Mouse (Mus musculus): ENCODE results near the gene Nav1.
"Not testable (repeated sequence)": the region's sequence is repeated elsewhere in the genome, so short reads cannot be mapped to it uniquely, and the experiment has no call there.

Nav1 gene

DNA sequence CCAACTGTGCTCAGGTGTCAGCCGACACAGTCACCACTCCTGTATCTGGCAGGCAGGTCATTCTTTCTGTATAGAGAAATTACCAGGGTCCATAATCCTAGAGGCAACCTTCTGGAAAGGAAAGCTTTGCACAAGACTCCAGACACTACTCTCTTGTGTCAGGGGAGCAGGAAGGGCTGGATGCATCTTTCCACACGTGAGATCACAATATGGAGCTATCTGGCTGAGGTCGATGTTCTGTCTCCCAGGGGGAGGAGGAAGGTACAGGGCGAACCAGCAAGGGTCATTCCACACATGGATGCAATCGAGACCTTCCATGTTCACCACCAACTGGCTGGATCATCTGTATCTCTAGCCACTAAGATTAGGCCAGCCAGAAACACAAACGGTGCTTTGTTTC, 113.2 kb downstream of the Nav1 start:
- no peak for DNase-seq (ENCODE audit: extremely low spot score, low read depth, low spot score)

GRCm38 (mm10) chr1:135492406-135492805, 114.7 kb downstream of the Nav1 start:
- DNase-seq (ENCODE audit: extremely low spot score, low read depth, low spot score): no peak

- DNase-seq (ENCODE audit: extremely low spot score, low read depth, low spot score): no peak
Measured at GRCm38 (mm10) chr1:135490931-135491666, 116.0 kb downstream of the Nav1 start.

DNA sequence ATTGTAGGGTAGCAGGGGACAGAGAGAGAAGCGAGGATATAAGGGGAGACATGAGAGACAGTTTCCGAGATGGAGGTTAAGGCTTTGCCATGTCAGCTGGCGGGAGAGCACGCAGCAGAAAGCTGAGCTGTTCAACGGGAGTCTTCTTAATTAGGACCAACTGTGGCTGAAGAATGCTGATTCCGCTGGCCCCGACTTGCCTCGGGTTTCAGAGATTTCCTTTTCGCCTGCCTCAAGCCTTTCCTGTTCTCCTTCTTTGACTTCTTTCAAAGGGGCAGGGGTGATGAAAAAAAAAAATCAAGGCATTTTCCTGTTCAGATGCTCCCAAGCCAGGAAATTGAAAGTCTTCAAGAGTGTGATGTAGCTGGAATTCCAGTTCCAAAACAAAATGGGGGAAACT, 118.2 kb downstream of the Nav1 start:
- DNase-seq (ENCODE audit: extremely low spot score, low read depth, low spot score): peak; percentile 37

- DNase-seq (ENCODE audit: extremely low spot score, low read depth, low spot score): no peak
Measured at GRCm38 (mm10) chr1:135485179-135485578, 121.9 kb downstream of the Nav1 start.

DNA sequence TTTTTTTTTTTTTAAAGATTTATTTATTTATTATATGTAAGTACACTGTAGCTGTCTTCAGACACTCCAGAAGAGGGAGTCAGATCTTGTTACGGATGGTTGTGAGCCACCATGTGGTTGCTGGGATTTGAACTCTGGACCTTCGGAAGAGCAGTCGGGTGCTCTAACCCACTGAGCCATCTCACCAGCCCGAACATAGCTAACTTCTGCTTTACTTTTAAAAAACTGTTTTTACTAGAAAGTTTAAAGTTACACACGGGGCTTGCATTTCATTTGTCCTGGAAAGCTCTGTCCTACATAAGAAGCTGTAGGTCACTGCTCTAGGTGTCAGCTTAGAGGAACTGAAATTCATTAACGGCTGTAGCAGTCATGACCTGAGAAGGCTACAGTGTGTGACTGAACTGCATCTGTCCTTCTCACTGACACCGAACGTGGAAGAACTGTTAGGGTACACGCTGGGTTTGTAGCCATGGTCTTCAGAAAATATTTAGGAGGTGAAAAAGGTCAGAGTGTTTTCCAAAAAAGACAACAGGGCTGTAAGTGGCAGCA, 122.5 kb downstream of the Nav1 start:
- DNase-seq (ENCODE audit: extremely low spot score, low read depth, low spot score): not testable (repeated sequence)

- DNase-seq (ENCODE audit: extremely low spot score, low read depth, low spot score): no peak
Measured at GRCm38 (mm10) chr1:135483971-135484370, 123.1 kb downstream of the Nav1 start.

DNA sequence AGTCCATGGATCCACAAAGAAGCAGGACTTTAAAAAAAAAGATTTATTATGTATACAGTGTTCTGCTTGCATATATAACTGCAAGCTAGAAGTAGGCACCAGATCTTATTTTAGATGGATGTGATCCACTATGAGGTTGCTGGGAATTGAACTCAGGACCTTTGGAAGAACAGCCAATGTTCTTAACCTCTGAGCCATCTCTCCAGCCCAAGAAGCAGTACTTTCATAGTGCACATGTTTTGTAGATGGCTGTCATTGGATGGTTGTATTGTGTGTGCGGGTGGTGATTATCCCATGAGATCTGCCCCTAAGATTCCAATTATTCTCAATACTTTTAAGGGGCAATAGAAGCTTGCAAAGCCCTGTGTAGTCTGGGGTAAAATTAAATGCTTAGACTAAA, 124.4 kb downstream of the Nav1 start:
- DNase-seq (ENCODE audit: extremely low spot score, low read depth, low spot score): no peak

- DNase-seq (ENCODE audit: extremely low spot score, low read depth, low spot score): no peak
Measured at GRCm38 (mm10) chr1:135481656-135482055, 125.4 kb downstream of the Nav1 start.

GRCm38 (mm10) chr1:135480815-135481214, 126.3 kb downstream of the Nav1 start:
- DNase-seq (ENCODE audit: extremely low spot score, low read depth, low spot score): no peak

DNA sequence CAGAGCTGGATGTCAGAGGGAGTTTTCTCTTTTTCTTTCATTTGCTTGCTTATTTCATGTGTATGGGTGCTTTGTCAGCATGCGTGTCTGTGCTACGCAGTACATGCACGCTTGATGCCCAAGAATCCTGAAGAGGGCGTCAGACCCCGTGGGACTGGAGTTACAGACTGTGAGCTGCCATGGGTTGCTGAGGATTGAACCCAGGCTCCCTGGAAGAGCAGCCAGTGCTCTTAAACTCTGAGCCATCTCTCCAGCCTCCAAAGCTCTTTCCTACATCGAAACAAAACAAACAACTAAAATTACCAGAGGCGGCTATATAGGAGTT, 131.6 kb downstream of the Nav1 start:
- no peak for DNase-seq (ENCODE audit: extremely low spot score, low read depth, low spot score)

- DNase-seq (ENCODE audit: extremely low spot score, low read depth, low spot score): no peak
Measured at GRCm38 (mm10) chr1:135474861-135475570, 132.1 kb downstream of the Nav1 start.

DNA sequence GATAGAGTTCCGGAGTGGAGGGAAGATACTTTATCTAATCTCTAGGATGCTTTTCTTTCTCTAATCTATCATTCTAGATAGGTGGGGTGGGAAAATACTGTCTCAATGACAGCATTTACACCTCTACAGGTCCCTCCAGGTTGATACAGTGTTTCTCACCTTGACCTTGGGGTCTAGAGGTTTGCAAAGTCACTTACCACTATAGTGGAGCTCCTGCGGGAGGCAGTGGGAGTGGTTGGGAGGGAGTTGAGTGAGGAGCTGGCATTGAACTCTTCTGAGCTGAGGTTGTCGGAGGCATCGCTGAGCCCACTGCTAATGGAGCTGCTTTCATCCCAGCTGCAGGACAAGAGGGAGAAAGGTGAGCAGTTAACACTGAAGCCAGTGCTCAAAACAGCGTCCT, 134.6 kb downstream of the Nav1 start:
- no peak for DNase-seq (ENCODE audit: extremely low spot score, low read depth, low spot score)

- no peak for DNase-seq (ENCODE audit: extremely low spot score, low read depth, low spot score)
Measured at GRCm38 (mm10) chr1:135471742-135472141, 135.4 kb downstream of the Nav1 start.

- no peak for DNase-seq (ENCODE audit: extremely low spot score, low read depth, low spot score)
Measured at GRCm38 (mm10) chr1:135470546-135470945, 136.5 kb downstream of the Nav1 start.

DNA sequence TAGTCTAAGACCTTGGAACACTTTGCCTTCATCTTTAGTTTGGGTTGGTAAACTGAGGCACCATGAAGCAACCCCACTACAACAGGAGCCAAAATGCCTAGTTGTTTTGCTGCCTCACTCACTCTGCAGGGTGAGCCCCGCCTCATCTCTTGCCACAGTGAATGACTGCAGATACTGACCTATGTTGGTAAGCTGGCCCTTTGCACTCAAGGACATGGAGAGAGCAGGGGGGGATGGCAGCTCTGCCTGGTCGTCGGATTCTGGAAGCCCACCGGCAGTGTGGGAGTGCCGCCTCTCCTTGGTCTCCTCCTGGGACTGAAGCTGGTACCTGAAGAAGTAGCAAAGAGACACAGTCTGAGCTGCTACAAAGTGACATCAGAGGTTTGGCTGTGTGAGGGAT, 139.6 kb downstream of the Nav1 start:
- DNase-seq (ENCODE audit: extremely low spot score, low read depth, low spot score): no peak

GRCm38 (mm10) chr1:135466935-135467334, 140.2 kb downstream of the Nav1 start:
- no peak for DNase-seq (ENCODE audit: extremely low spot score, low read depth, low spot score)

GRCm38 (mm10) chr1:135465734-135466133, 141.4 kb downstream of the Nav1 start:
- no peak for DNase-seq (ENCODE audit: extremely low spot score, low read depth, low spot score)

DNA sequence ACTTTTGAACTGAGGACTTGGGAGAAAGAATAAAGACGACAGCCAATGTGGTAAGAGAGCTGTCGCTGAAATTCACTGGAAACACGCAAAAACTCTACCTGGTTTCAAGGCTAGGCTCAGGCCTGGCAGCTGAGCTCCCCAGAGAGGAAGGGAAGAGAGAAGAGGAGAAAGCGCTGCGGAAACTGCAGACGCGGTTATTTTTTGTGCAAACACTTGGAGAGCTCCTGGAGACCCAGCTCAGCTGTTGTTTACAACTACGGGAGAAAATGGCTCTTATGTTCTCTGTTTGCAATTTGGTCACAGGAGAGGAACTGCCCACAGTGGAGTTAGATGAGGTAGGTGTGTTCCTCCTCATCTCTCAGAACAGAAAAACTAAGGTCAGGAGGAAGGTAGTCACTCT, 144.4 kb downstream of the Nav1 start:
- no peak for DNase-seq (ENCODE audit: extremely low spot score, low read depth, low spot score)

- no peak for DNase-seq (ENCODE audit: extremely low spot score, low read depth, low spot score)
Measured at GRCm38 (mm10) chr1:135462304-135462703, 144.8 kb downstream of the Nav1 start.

GRCm38 (mm10) chr1:135461097-135461730, 145.9 kb downstream of the Nav1 start:
- DNase-seq (ENCODE audit: extremely low spot score, low read depth, low spot score): no peak

GRCm38 (mm10) chr1:135460521-135460920, 146.6 kb downstream of the Nav1 start:
- DNase-seq (ENCODE audit: extremely low spot score, low read depth, low spot score): no peak
